Mouse (Mus musculus) liver, postnatal 0 days (tissue): Measurements from ENCODE around the gene Tnip1.

Experiments used
- CTCF ChIP-seq: sonication (generic); IDR thresholded peaks from 2 replicates; pipeline ENCODE4 v1.5.1; 2016; ENCODE audit warnings: antibody characterized with exemption, low read depth
- EP300 ChIP-seq: IDR thresholded peaks from 2 replicates; pipeline ENCODE4 v1.6.1; 2016; ENCODE audit warnings: antibody characterized with exemption, low read depth, mild to moderate bottlenecking

- TF ChIP-seq CTCF = no peak
- TF ChIP-seq EP300 = no peak
Measured at GRCm38 (mm10) chr11:54989920-54990319, 27.2 kb upstream of the Tnip1 start.
